Mouse (Mus musculus) spleen, adult 2 months (tissue): ENCODE measurements at regions not wholly inside any gene's neighbourhood (a gene's known extent, or its start where the extent isn't known, plus 50 kb on each side); places are given as distances from the start of the nearest gene placed in this dataset.

Source experiments
- CTCF ChIP-seq: fragments of 200-500 bp; IDR thresholded peaks from 2 replicates; pipeline ENCODE4 v1.5.1; 2011; ENCODE audit warnings: mild to moderate bottlenecking, inconsistent platforms; ENCODE audit not compliant: insufficient read depth, insufficient read length, insufficient replicate concordance; ENCODE audit errors: extremely low read depth
- POLR2A ChIP-seq: fragments of 200-500 bp; IDR thresholded peaks from 2 replicates; pipeline ENCODE4 v1.6.1; 2011; ENCODE audit warnings: low read depth, low read length, inconsistent platforms

- TF ChIP-seq POLR2A (no peak), CTCF (no peak)
These were observed 81.4 kb downstream of the Gm26897 start for GRCm38 (mm10) chr5:111814893-111815760.
